Mouse (Mus musculus) large intestine, adult 2 months (tissue): ENCODE measurements around the gene Gm10800. TPM values are rescaled to one million over a fixed set of nuclear protein-coding genes. Genes with fewer than 3 reads are reported as not detected.
"Not testable (repeated sequence)": the region's sequence is repeated elsewhere in the genome, so short reads cannot be mapped to it uniquely, and the experiment has no call there.

ENCODE experiments used
- DNase-seq: peaks from one replicate; pipeline ENCODE4 v3.0.0-alpha.2; 2012; ENCODE audit warnings: low read depth, low spot score
- WGBS: fragments of 180-500 bp; shearing (Covaris S2); methylation state at CpG from one replicate; pipeline ENCODE4 v1.1.7; 2018; 5-methylcytosine and 5-hydroxymethylcytosine counted together
- polyA plus RNA-seq: library from polyadenylated mRNA; depleted of rRNA; stranded (reverse); fragments of >200 nt; gene quantifications from 2 replicates; pipeline ENCODE4 v1.2.3, GENCODE M21; 2012; rRNA removed

Gene Gm10800
- polyA plus RNA-seq = 0.47 TPM in 1 of 2 replicates, not detected in the other

DNA sequence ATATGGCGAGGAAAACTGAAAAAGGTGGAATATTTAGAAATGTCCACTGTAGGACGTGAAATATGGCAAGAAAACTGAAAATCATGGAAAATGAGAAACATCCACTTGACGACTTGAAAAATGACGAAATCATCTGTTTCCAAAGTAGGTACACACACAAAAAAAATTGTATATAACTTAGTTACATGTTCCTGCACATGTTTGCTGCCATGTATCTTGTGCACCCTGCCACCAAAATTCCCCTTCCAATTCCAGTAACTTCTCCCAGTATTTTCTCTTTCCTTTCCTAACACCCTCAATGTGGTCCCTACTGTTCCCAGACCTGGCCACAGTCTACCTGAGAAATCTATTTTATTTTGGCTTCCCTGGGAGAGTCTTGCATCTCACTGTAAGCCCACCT is at the start of gene Gm10800:
Gm10800 (minus strand) TSS at position 101 of the 400 bp plus-strand sequence.
- DNase-seq = not testable (repeated sequence)
- WGBS = 86% methylated on average over 4 of the region's 4 CpGs

DNA sequence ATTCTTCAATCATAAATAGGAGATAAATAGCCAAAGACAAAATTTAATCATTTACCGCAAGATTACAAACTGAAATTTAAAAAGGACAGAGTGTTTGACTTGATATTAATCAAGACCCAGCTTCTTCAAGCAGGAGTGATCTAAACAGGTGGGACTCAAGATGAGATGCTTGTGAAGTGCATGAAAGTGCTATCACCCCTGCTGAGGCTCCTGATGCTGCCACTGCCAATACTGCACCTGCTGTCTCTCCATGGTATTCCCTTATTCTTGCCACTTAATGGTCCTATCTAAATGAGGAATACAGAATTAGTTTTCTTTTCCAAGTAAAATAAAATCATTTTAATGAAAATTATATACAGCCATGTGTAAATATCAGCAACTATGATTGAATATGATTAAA is 30.4 kb upstream of the Gm10800 start:
- WGBS = 85% methylated on average over 1 of the region's 1 CpGs
- no peak for DNase-seq

DNA sequence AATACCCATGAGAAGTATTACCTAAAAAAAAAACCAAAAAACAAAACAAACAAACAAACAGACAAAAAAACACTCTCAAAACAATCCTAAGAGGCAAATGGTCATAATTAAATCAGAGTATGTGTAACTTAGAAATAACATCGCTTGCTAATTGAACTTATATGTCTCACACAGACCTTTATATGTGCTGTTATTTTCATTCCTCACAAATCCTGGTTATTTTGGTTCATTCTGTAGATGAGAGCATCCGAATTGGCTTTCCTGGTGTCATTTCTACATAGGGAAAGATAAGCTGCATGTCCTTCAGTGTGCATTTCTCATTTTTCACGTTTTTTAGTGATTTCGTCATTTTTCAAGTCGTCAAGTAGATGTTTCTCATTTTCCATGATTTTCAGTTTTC is 5.2 kb downstream of the Gm10800 start, which contains the start of gene Gm10801:
Gm10801 (plus strand) TSS at position 301 of the 400 bp plus-strand sequence.
- 79% methylated on average over 5 of the region's 5 CpGs for WGBS
- not testable (repeated sequence) for DNase-seq

Other genes with a start within 250 kb of the Gm10800 start
- not detected in 2 replicates for gene Gm10801, start 5.1 kb downstream of the Gm10800 start, polyA plus RNA-seq